Mouse (Mus musculus) limb, embryonic 11.5 days (tissue): Measurements from ENCODE around the gene Olfr1287. TPM values are rescaled to one million over a fixed set of nuclear protein-coding genes. Genes with fewer than 3 reads are reported as not detected.

Experiments
- ATAC-seq: fragments of 200-750 bp; cut with Nextera tagmentation; 2 replicates; pipeline ENCODE4 v1.8.0; 2017; ENCODE audit warnings: low read depth; ENCODE audit not compliant: insufficient number of reproducible peaks, low FRiP score, low TSS enrichment
- DNase-seq: peaks from one replicate; pipeline ENCODE4 v3.0.0-alpha.2; 2015; ENCODE audit warnings: low spot score
- H3K27ac ChIP-seq: fragments of 300-500 bp; sonication (generic); replicated peaks from 2 replicates; pipeline ENCODE4 v1.5.1; 2014; ENCODE audit warnings: low read depth, mild to moderate bottlenecking, low read length
- H3K27me3 ChIP-seq: fragments of 300-500 bp; sonication (generic); 2 replicates; pipeline ENCODE4 v1.6.1; 2014; ENCODE audit warnings: mild to moderate bottlenecking, low read length, mixed read lengths; ENCODE audit not compliant: control insufficient read depth, insufficient read depth
- H3K36me3 ChIP-seq: fragments of 300-500 bp; sonication (generic); 2 replicates; pipeline ENCODE4 v1.6.1; 2014; ENCODE audit warnings: mild to moderate bottlenecking, low read length, moderate library complexity, mixed read lengths; ENCODE audit not compliant: control insufficient read depth, insufficient read depth
- H3K4me1 ChIP-seq: fragments of 300-500 bp; sonication (generic); 2 replicates; pipeline ENCODE4 v1.6.1; 2014; ENCODE audit warnings: low read length, mixed read lengths; ENCODE audit not compliant: control insufficient read depth, insufficient read depth
- H3K4me2 ChIP-seq: fragments of 300-500 bp; sonication (generic); 2 replicates; pipeline ENCODE4 v1.6.1; 2014; ENCODE audit warnings: low read depth, mild to moderate bottlenecking, moderate library complexity; ENCODE audit not compliant: severe bottlenecking
- H3K4me3 ChIP-seq: fragments of 300-500 bp; sonication (generic); 2 replicates; pipeline ENCODE4 v1.5.1; 2014; ENCODE audit warnings: low read depth, low read length
- H3K9ac ChIP-seq: fragments of 300-500 bp; sonication (generic); 2 replicates; pipeline ENCODE4 v1.6.1; 2014; ENCODE audit warnings: mild to moderate bottlenecking, low read length
- H3K9me3 ChIP-seq: fragments of 300-500 bp; sonication (generic); 2 replicates; pipeline ENCODE4 v1.6.1; 2016; ENCODE audit warnings: low read length; ENCODE audit not compliant: control insufficient read depth
- WGBS: fragments of 180-500 bp; shearing (Covaris S2); extraction: QIAGEN DNeasy Blood & Tissue Kit; methylation state at CpG from one replicate; pipeline ENCODE4 v1.1.7; 2014; 5-methylcytosine and 5-hydroxymethylcytosine counted together
- polyA plus RNA-seq: library from polyadenylated mRNA; unstranded; fragments of >200 nt; fragmentation: Nextera tagmentation; extraction: Ambion mirVana; gene quantifications from 2 replicates; pipeline ENCODE4 v1.2.1, GENCODE M21; 2014

Olfr1287 gene
- polyA plus RNA-seq, result not detected in 2 replicates

GRCm38 (mm10) chr2:111448842-111449241 lies at the start of gene Olfr1287:
Gene Olfr1287, plus strand, starts transcription at chr2:111449142.
- H3K4me2 ChIP-seq, result no peak within 1 kb of the TSS
- ATAC-seq (no peak), DNase-seq (no peak)
- no peaks in the 10 kb centered on the region for H3K4me1 ChIP-seq
- 60% methylated on average over 1 of the region's 1 CpGs for WGBS
- no peaks in the 10 kb centered on the region for H3K27me3 ChIP-seq
- H3K4me3 ChIP-seq, result no peak within 1 kb of the TSS
- H3K36me3 ChIP-seq, result no peaks in the 10 kb centered on the region
- H3K9ac ChIP-seq, result no peak within 1 kb of the TSS
- H3K27ac ChIP-seq, result no peak within 1 kb of the TSS
- H3K9me3 ChIP-seq, result no peaks in the 10 kb centered on the region

GRCm38 (mm10) chr2:111422931-111423330 lies 26.0 kb upstream of the Olfr1287 start, which contains the start of gene Olfr1286:
Gene Olfr1286, minus strand, starts transcription at chr2:111423115.
- ATAC-seq, result no peak
- Histone ChIP-seq H3K27ac (no peak within 1 kb of the TSS), H3K9ac (no peak within 1 kb of the TSS), H3K36me3 (no peaks in the 10 kb centered on the region), H3K4me3 (no peak within 1 kb of the TSS), H3K4me2 (no peak within 1 kb of the TSS), H3K9me3 (no peaks in the 10 kb centered on the region), H3K4me1 (no peaks in the 10 kb centered on the region), H3K27me3 (no peaks in the 10 kb centered on the region)
- 82% methylated on average over 1 of the region's 1 CpGs for WGBS
- no peak for DNase-seq

GRCm38 (mm10) chr2:111473801-111474200 lies 24.9 kb downstream of the Olfr1287 start, which contains the start of gene Olfr1288:
Gene Olfr1288, plus strand, starts transcription at chr2:111474101.
- 95% methylated on average over 1 of the region's 1 CpGs for WGBS
- DNase-seq, result no peak
- no peak within 1 kb of the TSS for H3K27ac ChIP-seq
- no peak within 1 kb of the TSS for H3K4me2 ChIP-seq
- H3K4me3 ChIP-seq, result no peak within 1 kb of the TSS
- H3K36me3 ChIP-seq, result no peaks in the 10 kb centered on the region
- H3K9me3 ChIP-seq, result no peaks in the 10 kb centered on the region
- ATAC-seq, result no peak
- no peak within 1 kb of the TSS for H3K9ac ChIP-seq
- no peaks in the 10 kb centered on the region for H3K27me3 ChIP-seq
- H3K4me1 ChIP-seq, result no peaks in the 10 kb centered on the region

GRCm38 (mm10) chr2:111480519-111480918 lies 31.6 kb downstream of the Olfr1287 start, which contains the start of gene Olfr1289:
Gene Olfr1289, plus strand, starts transcription at chr2:111480819.
- no peaks in the 10 kb centered on the region for H3K9me3 ChIP-seq
- ATAC-seq (no peak), DNase-seq (no peak)
- no peak within 1 kb of the TSS for H3K9ac ChIP-seq
- H3K4me1 ChIP-seq, result no peaks in the 10 kb centered on the region
- no peak within 1 kb of the TSS for H3K27ac ChIP-seq
- H3K36me3 ChIP-seq, result no peaks in the 10 kb centered on the region
- H3K27me3 ChIP-seq, result no peaks in the 10 kb centered on the region
- H3K4me3 ChIP-seq, result no peak within 1 kb of the TSS
- 87% methylated on average over 1 of the region's 1 CpGs for WGBS
- no peak within 1 kb of the TSS for H3K4me2 ChIP-seq

GRCm38 (mm10) chr2:111493729-111494128 lies 44.8 kb downstream of the Olfr1287 start, which contains the start of gene Olfr1290:
Gene Olfr1290, minus strand, starts transcription at chr2:111493829.
- ATAC-seq (no peak), DNase-seq (no peak)
- Histone ChIP-seq H3K9me3 (no peaks in the 10 kb centered on the region), H3K9ac (no peak within 1 kb of the TSS), H3K27ac (no peak within 1 kb of the TSS), H3K36me3 (no peaks in the 10 kb centered on the region), H3K27me3 (no peaks in the 10 kb centered on the region), H3K4me2 (no peak within 1 kb of the TSS), H3K4me1 (no peaks in the 10 kb centered on the region), H3K4me3 (no peak within 1 kb of the TSS)
- 82% methylated on average over 5 of the region's 5 CpGs for WGBS

DNA sequence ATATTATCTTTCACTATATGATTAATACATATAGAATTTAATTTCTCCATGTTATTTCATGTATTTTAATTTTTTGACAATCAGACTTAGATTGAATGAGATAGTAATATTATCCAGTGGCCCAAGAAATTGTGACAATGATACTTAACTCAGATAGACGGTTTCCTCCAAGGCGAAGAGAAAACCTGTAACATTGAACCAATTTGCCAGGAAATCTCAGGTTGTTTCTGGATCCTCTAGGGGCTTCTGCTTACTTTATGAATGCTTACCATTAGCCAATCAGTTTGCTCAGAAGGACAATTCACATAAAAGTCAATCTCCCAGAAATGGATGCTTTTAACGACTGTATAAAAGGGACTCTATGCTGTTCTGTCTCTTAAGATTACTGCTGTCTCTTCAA lies 47.9 kb downstream of the Olfr1287 start, which contains the start of gene Olfr1291-ps1:
Olfr1291-ps1 (plus strand) TSS at position 301 of the 400 bp plus-strand sequence.
- 91% methylated on average over 3 of the region's 3 CpGs for WGBS
- DNase-seq (no peak), ATAC-seq (no peak)
- no peak within 1 kb of the TSS for H3K4me2 ChIP-seq
- H3K9me3 ChIP-seq, result no peaks in the 10 kb centered on the region
- H3K27ac ChIP-seq, result no peak within 1 kb of the TSS
- no peak within 1 kb of the TSS for H3K9ac ChIP-seq
- H3K36me3 ChIP-seq, result no peaks in the 10 kb centered on the region
- H3K4me1 ChIP-seq, result no peaks in the 10 kb centered on the region
- H3K4me3 ChIP-seq, result no peak within 1 kb of the TSS
- H3K27me3 ChIP-seq, result no peaks in the 10 kb centered on the region

Other genes with a start within 250 kb of the Olfr1287 start
- not detected in 2 replicates for gene 4930430A15Rik, start 219.5 kb upstream of the Olfr1287 start, polyA plus RNA-seq
- gene Olfr1275, start 213.9 kb upstream of the Olfr1287 start, polyA plus RNA-seq, result not detected in 2 replicates
- gene Olfr1276, start 194.6 kb upstream of the Olfr1287 start, polyA plus RNA-seq, result not detected in 2 replicates
- gene Olfr1277, start 175.0 kb upstream of the Olfr1287 start, polyA plus RNA-seq, result not detected in 2 replicates
- not detected in 2 replicates for gene Olfr1278, start 159.0 kb upstream of the Olfr1287 start, polyA plus RNA-seq
- gene Olfr1279, start 148.5 kb upstream of the Olfr1287 start, polyA plus RNA-seq, result not detected in 2 replicates
- gene Olfr1280, start 135.1 kb upstream of the Olfr1287 start, polyA plus RNA-seq, result not detected in 2 replicates
- gene Olfr1281, start 122.6 kb upstream of the Olfr1287 start, polyA plus RNA-seq, result not detected in 2 replicates
- gene Olfr1282, start 113.1 kb upstream of the Olfr1287 start, polyA plus RNA-seq, result not detected in 2 replicates
- not detected in 2 replicates for gene Olfr1283, start 82.4 kb upstream of the Olfr1287 start, polyA plus RNA-seq
- gene Olfr1284, start 73.6 kb upstream of the Olfr1287 start, polyA plus RNA-seq, result not detected in 2 replicates
- gene Olfr1286, start 26.0 kb upstream of the Olfr1287 start, polyA plus RNA-seq, result not detected in 2 replicates
- gene Olfr1288, start 25.0 kb downstream of the Olfr1287 start, polyA plus RNA-seq, result not detected in 2 replicates
- not detected in 2 replicates for gene Olfr1289, start 31.7 kb downstream of the Olfr1287 start, polyA plus RNA-seq
- not detected in 2 replicates for gene Olfr1290, start 44.7 kb downstream of the Olfr1287 start, polyA plus RNA-seq
- not detected in 2 replicates for gene Olfr1291-ps1, start 48.0 kb downstream of the Olfr1287 start, polyA plus RNA-seq
- gene Olfr1293-ps, start 76.1 kb downstream of the Olfr1287 start, polyA plus RNA-seq, result not detected in 2 replicates
- not detected in 2 replicates for gene Olfr1294, start 91.1 kb downstream of the Olfr1287 start, polyA plus RNA-seq
- gene Olfr1295, start 120.5 kb downstream of the Olfr1287 start, polyA plus RNA-seq, result not detected in 2 replicates
- gene Olfr1297, start 177.4 kb downstream of the Olfr1287 start, polyA plus RNA-seq, result not detected in 2 replicates
- not detected in 2 replicates for gene Olfr1298, start 200.1 kb downstream of the Olfr1287 start, polyA plus RNA-seq
- gene Olfr1299, start 212.3 kb downstream of the Olfr1287 start, polyA plus RNA-seq, result not detected in 2 replicates